Mouse (Mus musculus) forebrain, embryonic 10.5 days (tissue): ENCODE results near the gene Dph1. TPM values are rescaled to one million over a fixed set of nuclear protein-coding genes. Genes with fewer than 3 reads are reported as not detected.

Experiments
- DNase-seq: peaks from one replicate; pipeline ENCODE4 v3.0.0-alpha.2; 2017; ENCODE audit warnings: low spot score; ENCODE audit errors: extremely low spot score
- H3K27ac ChIP-seq: fragments of 300-500 bp; sonication (generic); 2 replicates; pipeline ENCODE4 v1.5.1; 2016; ENCODE audit warnings: mild to moderate bottlenecking
- H3K27me3 ChIP-seq: fragments of 300-500 bp; sonication (generic); 2 replicates; pipeline ENCODE4 v1.6.1; 2016; ENCODE audit warnings: mild to moderate bottlenecking; ENCODE audit not compliant: poor library complexity, severe bottlenecking
- H3K36me3 ChIP-seq: fragments of 300-500 bp; sonication (generic); replicated peaks from 2 replicates; pipeline ENCODE4 v1.6.1; 2016; ENCODE audit warnings: mild to moderate bottlenecking, moderate library complexity
- H3K4me1 ChIP-seq: fragments of 300-500 bp; sonication (generic); 2 replicates; pipeline ENCODE4 v1.6.1; 2016
- H3K4me3 ChIP-seq: fragments of 300-500 bp; sonication (generic); 2 replicates; pipeline ENCODE4 v1.5.1; 2016; ENCODE audit warnings: mild to moderate bottlenecking, moderate library complexity
- H3K9me3 ChIP-seq: fragments of 300-500 bp; sonication (generic); 2 replicates; pipeline ENCODE4 v1.6.1; 2016; ENCODE audit warnings: mild to moderate bottlenecking, moderate library complexity
- WGBS: fragments of 180-500 bp; shearing (Covaris S2); methylation state at CpG from one replicate; pipeline ENCODE4 v1.1.7; 2016; 5-methylcytosine and 5-hydroxymethylcytosine counted together
- polyA plus RNA-seq: library from polyadenylated mRNA; unstranded; fragments of >200 nt; fragmentation: Nextera tagmentation; extraction: Ambion mirVana; gene quantifications from 2 replicates; pipeline ENCODE4 v1.2.1, GENCODE M21; 2016

The Dph1 gene
- polyA plus RNA-seq, 1 experiment from 2014 or later = 29.5 TPM

- no peaks in the 10 kb centered on the region for H3K27me3 ChIP-seq
- H3K4me1 ChIP-seq = peaks cover 34% of the 10 kb centered on the region
- H3K36me3 ChIP-seq = peaks cover 80% of the 10 kb centered on the region
- 95% methylated on average over 2 of the region's 2 CpGs for WGBS
- DNase-seq = no peak
- H3K4me3 ChIP-seq = no peak overlapping the region
- H3K9me3 ChIP-seq = no peaks in the 10 kb centered on the region
- H3K27ac ChIP-seq = no peak overlapping the region
These were observed 45.2 kb downstream of the Dph1 start for GRCm38 (mm10) chr11:75145841-75146240.

GRCm38 (mm10) chr11:75142749-75143148, 48.3 kb downstream of the Dph1 start:
- Histone ChIP-seq H3K9me3 (no peaks in the 10 kb centered on the region), H3K4me3 (no peak overlapping the region), H3K36me3 (peaks cover 58% of the 10 kb centered on the region), H3K4me1 (peaks cover 54% of the 10 kb centered on the region), H3K27me3 (no peaks in the 10 kb centered on the region), H3K27ac (no peak overlapping the region; the same call in 1 of the 2 replicates)
- no peak for DNase-seq
- WGBS = 94% methylated on average over 4 of the region's 4 CpGs

- H3K27ac ChIP-seq = peak overlapping the region; percentile 56
- H3K36me3 ChIP-seq = peaks cover 56% of the 10 kb centered on the region
- peaks cover 51% of the 10 kb centered on the region for H3K4me1 ChIP-seq
- no peaks in the 10 kb centered on the region for H3K9me3 ChIP-seq
- H3K4me3 ChIP-seq = no peak overlapping the region
- WGBS = 66% methylated on average over 1 of the region's 1 CpGs
- no peaks in the 10 kb centered on the region for H3K27me3 ChIP-seq
- DNase-seq = no peak
These were observed 49.1 kb downstream of the Dph1 start for GRCm38 (mm10) chr11:75141913-75142312.

GRCm38 (mm10) chr11:75141038-75141437, 50.0 kb downstream of the Dph1 start:
- no peaks in the 10 kb centered on the region for H3K9me3 ChIP-seq
- 80% methylated on average over 3 of the region's 3 CpGs for WGBS
- no peak for DNase-seq
- H3K4me1 ChIP-seq = peaks cover 58% of the 10 kb centered on the region
- H3K27me3 ChIP-seq = no peaks in the 10 kb centered on the region
- H3K27ac ChIP-seq = peak overlapping the region; percentile 57; the same call in 1 of the 2 replicates
- H3K4me3 ChIP-seq = no peak overlapping the region
- H3K36me3 ChIP-seq = peaks cover 51% of the 10 kb centered on the region

GRCm38 (mm10) chr11:75140431-75140830, 50.6 kb downstream of the Dph1 start:
- 71% methylated on average over 5 of the region's 5 CpGs for WGBS
- H3K9me3 ChIP-seq = no peaks in the 10 kb centered on the region
- DNase-seq = no peak
- H3K27ac ChIP-seq = peak overlapping the region; percentile 60; the same call in 1 of the 2 replicates
- peaks cover 59% of the 10 kb centered on the region for H3K4me1 ChIP-seq
- H3K4me3 ChIP-seq = no peak overlapping the region
- H3K36me3 ChIP-seq = peaks cover 49% of the 10 kb centered on the region
- H3K27me3 ChIP-seq = no peaks in the 10 kb centered on the region

GRCm38 (mm10) chr11:75139122-75139963, 51.7 kb downstream of the Dph1 start:
- H3K9me3 ChIP-seq = no peaks in the 10 kb centered on the region
- H3K4me1 ChIP-seq = peaks cover 63% of the 10 kb centered on the region
- WGBS = 62% methylated on average over 11 of the region's 11 CpGs
- peak overlapping the region; percentile 68 for H3K27ac ChIP-seq
- no peaks in the 10 kb centered on the region for H3K27me3 ChIP-seq
- peaks cover 39% of the 10 kb centered on the region for H3K36me3 ChIP-seq
- H3K4me3 ChIP-seq = no peak overlapping the region
- DNase-seq = no peak

- Histone ChIP-seq H3K36me3 (peaks cover 14% of the 10 kb centered on the region; the same call in 1 of the 2 replicates), H3K4me1 (peaks cover 69% of the 10 kb centered on the region), H3K27ac (peak overlapping the region; percentile 27; the same call in 1 of the 2 replicates), H3K9me3 (no peaks in the 10 kb centered on the region), H3K4me3 (no peak overlapping the region), H3K27me3 (no peaks in the 10 kb centered on the region)
- DNase-seq = no peak
- 61% methylated on average over 5 of the region's 5 CpGs for WGBS
These were observed 54.2 kb downstream of the Dph1 start for GRCm38 (mm10) chr11:75136666-75137398.

- WGBS = 92% methylated on average over 4 of the region's 4 CpGs
- no peak for DNase-seq
- no peaks in the 10 kb centered on the region for H3K27me3 ChIP-seq
These were observed 55.7 kb downstream of the Dph1 start for GRCm38 (mm10) chr11:75135358-75135757.

GRCm38 (mm10) chr11:75134485-75135068, 56.5 kb downstream of the Dph1 start:
- no peak for DNase-seq
- WGBS = 84% methylated on average over 5 of the region's 5 CpGs
- Histone ChIP-seq H3K27me3 (no peaks in the 10 kb centered on the region), H3K9me3 (no peaks in the 10 kb centered on the region), H3K4me1 (peaks cover 47% of the 10 kb centered on the region), H3K36me3 (peaks cover 10% of the 10 kb centered on the region; the same call in 1 of the 2 replicates), H3K4me3 (no peak overlapping the region), H3K27ac (no peak overlapping the region)

More at GRCm38 (mm10) chr11:75135358-75135757, 55.7 kb downstream of the Dph1 start:
- no peak overlapping the region for H3K27ac ChIP-seq
- no peak overlapping the region for H3K4me3 ChIP-seq
- H3K4me1 ChIP-seq = peaks cover 54% of the 10 kb centered on the region
- H3K9me3 ChIP-seq = no peaks in the 10 kb centered on the region
- peaks cover 10% of the 10 kb centered on the region; the same call in 1 of the 2 replicates for H3K36me3 ChIP-seq

GRCm38 (mm10) chr11:75133951-75134350, 57.1 kb downstream of the Dph1 start:
- H3K27me3 ChIP-seq = no peaks in the 10 kb centered on the region
- peak overlapping the region; percentile 31; the same call in 1 of the 2 replicates for H3K27ac ChIP-seq
- H3K4me3 ChIP-seq = no peak overlapping the region
- no peak for DNase-seq
- H3K4me1 ChIP-seq = peaks cover 40% of the 10 kb centered on the region
- no peaks in the 10 kb centered on the region for H3K9me3 ChIP-seq
- 13% methylated on average over 2 of the region's 2 CpGs for WGBS
- H3K36me3 ChIP-seq = peaks cover 5% of the 10 kb centered on the region; the same call in 1 of the 2 replicates

- no peak overlapping the region for H3K4me3 ChIP-seq
- WGBS = 92% methylated on average over 5 of the region's 5 CpGs
- no peaks in the 10 kb centered on the region for H3K9me3 ChIP-seq
- peak overlapping the region; percentile 31; the same call in 1 of the 2 replicates for H3K27ac ChIP-seq
- DNase-seq = no peak
- peaks cover 35% of the 10 kb centered on the region for H3K4me1 ChIP-seq
- H3K27me3 ChIP-seq = no peaks in the 10 kb centered on the region
- H3K36me3 ChIP-seq = peaks cover 4% of the 10 kb centered on the region; the same call in 1 of the 2 replicates
These were observed 57.6 kb downstream of the Dph1 start for GRCm38 (mm10) chr11:75133391-75133790.

- Histone ChIP-seq H3K27ac (no peak overlapping the region), H3K27me3 (no peaks in the 10 kb centered on the region), H3K4me3 (no peak overlapping the region), H3K9me3 (no peaks in the 10 kb centered on the region), H3K36me3 (no peaks in the 10 kb centered on the region), H3K4me1 (peaks cover 32% of the 10 kb centered on the region)
- DNase-seq = no peak
- 92% methylated on average over 5 of the region's 5 CpGs for WGBS
These were observed 58.8 kb downstream of the Dph1 start for GRCm38 (mm10) chr11:75132278-75132677.
